Mouse (Mus musculus) CH12.LX (cell line): Measurements from ENCODE around the gene Slc38a2.

Experiments used
- CTCF ChIP-seq, 2 experiments: IDR thresholded peaks in 1 of 2; conservative IDR thresholded peaks in 1 of 2; 2 replicates each; pipeline ENCODE4 v1.5.1; 2011 to 2012; ENCODE audit warnings: low read depth in 2 of 2, low read length in 2 of 2, improper control_type of control experiment in 1 of 2, inconsistent platforms in 1 of 2, mild to moderate bottlenecking in 1 of 2, moderate library complexity in 1 of 2
- EP300 ChIP-seq: IDR thresholded peaks from 2 replicates; pipeline ENCODE4 v1.6.1; 2011; ENCODE audit warnings: low read length, improper control_type of control experiment
- MAFK ChIP-seq: IDR thresholded peaks from 2 replicates; pipeline ENCODE4 v1.6.1; 2011; ENCODE audit warnings: low read length, improper control_type of control experiment; ENCODE audit not compliant: insufficient replicate concordance
- POLR2A ChIP-seq: IDR thresholded peaks from 2 replicates; pipeline ENCODE4 v1.6.1; 2011; ENCODE audit warnings: low read depth, mild to moderate bottlenecking, improper control_type of control experiment, low read length
- POLR2AphosphoS2 ChIP-seq: IDR thresholded peaks from 2 replicates; pipeline ENCODE4 v1.6.1; 2011; ENCODE audit warnings: low read depth, low read length, improper control_type of control experiment
- ZC3H11A ChIP-seq: IDR thresholded peaks from 2 replicates; pipeline ENCODE4 v1.6.1; 2012; ENCODE audit warnings: low read depth, mild to moderate bottlenecking, inconsistent platforms, low read length, improper control_type of control experiment

DNA sequence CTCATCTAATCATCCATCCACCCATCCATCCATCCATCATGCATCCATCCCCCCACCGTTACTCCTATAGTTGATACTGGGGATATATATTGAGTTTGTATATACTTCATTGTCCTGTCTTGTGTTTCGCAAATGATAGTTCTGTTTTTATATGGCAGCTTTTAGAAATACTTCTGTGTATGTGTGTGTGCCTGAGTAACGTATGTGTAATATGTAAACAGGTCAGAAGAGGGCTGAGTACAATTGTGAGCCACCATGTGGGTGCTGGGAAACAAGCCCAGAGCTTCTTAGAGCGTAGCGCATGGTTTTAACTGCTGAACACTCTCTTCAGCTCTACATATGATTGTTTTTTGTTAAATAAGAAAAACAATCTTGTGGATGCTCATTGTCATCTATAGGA, 12.8 kb upstream of the Slc38a2 start:
- TF ChIP-seq MAFK (no peak), POLR2A (no peak), ZC3H11A (no peak), POLR2AphosphoS2 (no peak), CTCF (conservative IDR thresholded peaks at IDR 0.05 in 1 of 2, IDR thresholded peaks at IDR 0.05 in 1 of 2; ENCODE audit: low read depth in 2 of 2, low read length in 2 of 2) (no peak), EP300 (no peak)
